Mouse (Mus musculus) adrenal gland, postnatal 36 days (tissue): Measurements from ENCODE around the gene Sfi1. TPM values are rescaled to one million over a fixed set of nuclear protein-coding genes. Genes with fewer than 3 reads are reported as not detected.
A peak's percentile ranks its signal among the peaks of the same experiment; 100 is the strongest.
"Not testable (repeated sequence)": the region's sequence is repeated elsewhere in the genome, so short reads cannot be mapped to it uniquely, and the experiment has no call there.

Experiments used
- DNase-seq, 2 experiments: peaks; one replicate each; pipeline ENCODE4 v3.0.0; 2021; ENCODE audit warnings: mixed read lengths in 1 of 2
- long read RNA-seq, 2 experiments: library from polyadenylated mRNA; stranded (forward); transcript quantifications; one replicate each; pipeline ENCODE4 v2.0.0; 2021; ENCODE audit warnings: borderline sequencing depth in 2 of 2
- total RNA-seq, 2 experiments: library from RNA; stranded (reverse); gene quantifications; 2 replicates each; pipeline ENCODE4 v1.2.3; 2021

The Sfi1 gene
- total RNA-seq, result 10 to 100 TPM; 47.9 to 50.9 TPM
- long read RNA-seq, experiment 1, transcript Sfi1-201 (32 exons, 3,898 nt), result major isoform, 6 of 53 reads
- long read RNA-seq, experiment 1, partial matches to known transcripts, result 13 of 53 reads
- long read RNA-seq, experiment 1, other reads (novel, unspliced or antisense), result 33 of 53 reads
- long read RNA-seq, experiment 2, partial matches to known transcripts, result 3 of 10 reads
- long read RNA-seq, experiment 2, other reads (novel, unspliced or antisense), result 5 of 10 reads

DNA sequence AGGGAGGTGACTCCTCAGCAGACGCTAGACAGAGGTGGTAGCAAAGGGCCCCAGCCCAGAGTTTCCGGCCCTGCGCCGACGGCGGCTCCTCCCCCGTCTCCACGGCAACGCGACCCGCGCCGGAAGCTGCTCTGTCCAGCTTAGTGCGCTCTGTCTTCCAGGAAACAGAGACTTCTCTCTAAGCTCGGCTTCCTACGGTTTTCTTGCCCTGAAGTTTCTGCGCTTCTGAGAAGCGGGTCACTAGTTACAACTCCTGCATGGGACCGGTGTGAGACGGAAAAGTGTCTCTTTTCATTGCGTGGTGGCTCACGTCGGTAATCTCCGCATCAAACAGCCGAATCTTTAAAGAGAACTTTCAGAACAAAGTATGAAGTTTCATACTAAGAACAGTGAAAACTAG, at the start of gene Sfi1:
TSS of gene Sfi1 (minus strand) at position 101 of the 400 bp plus-strand sequence.
- DNase-seq, result no peak

DNA sequence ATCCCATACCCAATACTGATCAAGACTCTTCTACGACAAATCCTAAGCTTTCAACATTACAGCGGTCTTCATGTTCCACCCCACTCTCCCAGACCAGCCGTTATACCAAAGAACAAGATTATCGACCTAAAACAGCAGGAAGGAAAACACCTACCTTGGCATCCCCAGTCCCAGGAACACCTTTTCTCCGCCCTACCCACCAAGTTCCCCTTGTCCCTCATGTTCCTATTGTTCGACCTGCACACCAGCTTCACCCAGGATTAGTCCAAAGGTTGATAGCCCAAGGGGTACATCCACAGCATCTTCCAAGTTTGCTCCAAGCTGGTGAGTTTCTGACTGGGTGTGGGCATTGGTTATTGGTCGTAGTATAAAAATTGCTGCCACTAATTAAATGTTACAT, 49.1 kb upstream of the Sfi1 start:
- DNase-seq, result no peak

DNA sequence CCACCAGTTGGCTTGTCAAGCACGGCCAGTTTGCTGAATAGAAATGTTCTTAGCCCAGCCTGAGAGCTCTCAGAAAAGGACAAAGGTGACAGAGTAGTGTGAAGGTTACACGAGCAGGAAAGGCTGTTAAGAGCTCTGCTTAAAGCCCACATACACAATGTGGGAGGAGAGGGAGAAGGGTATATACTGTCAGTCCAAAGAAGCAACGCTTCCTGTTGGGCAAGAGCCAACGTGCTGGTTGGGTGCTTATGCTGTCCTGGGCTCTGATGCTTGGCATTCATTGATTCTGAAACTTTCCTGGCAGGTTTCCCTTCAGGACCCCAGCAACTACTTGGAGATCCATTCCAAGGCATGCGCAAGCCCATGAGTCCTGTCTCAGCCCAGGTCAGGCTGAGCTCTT, 42.0 kb upstream of the Sfi1 start:
- DNase-seq, result no peak

DNA sequence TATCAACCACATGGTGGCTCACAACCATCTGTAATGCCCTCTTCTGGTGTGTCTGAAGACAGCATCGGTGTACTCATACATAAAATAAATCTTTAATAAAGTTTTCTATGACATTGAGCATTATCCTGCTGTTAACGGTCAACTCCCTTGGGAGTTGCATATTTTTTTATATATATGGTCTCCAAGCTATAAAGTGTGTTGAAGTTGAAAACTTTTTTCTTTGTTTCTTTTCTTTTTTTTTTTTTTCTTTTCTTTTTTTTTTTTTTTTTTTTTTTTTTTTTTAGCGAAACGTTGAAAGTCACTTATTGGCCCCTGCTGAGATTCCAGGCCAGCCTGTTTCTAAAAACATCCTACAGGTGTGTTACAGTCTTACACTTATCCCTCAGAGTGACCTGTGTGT, 40.4 kb upstream of the Sfi1 start:
- DNase-seq, result no peak

DNA sequence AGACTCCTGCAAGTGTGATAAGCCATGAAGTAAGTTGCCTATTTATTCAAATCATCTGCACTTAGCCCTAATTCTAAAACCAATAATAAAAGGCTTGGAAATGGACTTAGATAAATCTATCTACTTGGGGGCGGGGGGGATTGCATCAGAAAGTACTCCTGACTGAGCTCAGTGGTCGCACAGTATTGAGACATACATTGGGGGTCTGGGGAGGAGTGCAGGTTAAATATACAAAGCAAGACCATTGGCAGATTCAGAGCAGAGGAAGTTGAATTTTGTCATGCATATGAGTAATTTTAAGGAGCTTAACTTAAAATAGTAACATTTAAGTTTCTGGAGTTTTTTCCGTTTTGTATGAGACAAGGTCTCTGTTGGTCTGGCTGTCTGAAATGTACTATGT, 39.0 kb upstream of the Sfi1 start:
- no peak for DNase-seq

DNA sequence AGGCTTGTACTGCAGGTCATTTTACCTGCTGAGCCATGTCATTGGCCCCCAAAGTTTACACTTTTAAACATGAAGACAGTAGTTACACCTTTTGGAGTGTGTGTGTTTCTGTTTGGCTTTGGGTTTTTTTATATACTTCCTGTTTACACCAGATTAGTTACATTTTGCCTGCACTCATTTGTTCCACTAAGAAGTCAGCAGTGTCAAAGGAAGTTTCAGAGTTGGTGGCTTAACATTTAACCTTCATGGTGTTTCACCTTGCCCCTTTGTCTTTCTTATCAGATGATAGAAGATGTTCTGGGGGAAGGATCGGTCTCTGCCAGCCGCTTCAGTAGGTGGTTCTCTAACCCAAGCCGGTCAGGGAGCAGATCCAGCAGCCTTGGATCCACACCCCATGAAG, 33.9 kb upstream of the Sfi1 start:
- DNase-seq, result no peak

GRCm38 (mm10) chr11:3223105-3223504, 29.8 kb upstream of the Sfi1 start:
- DNase-seq, result no peak

DNA sequence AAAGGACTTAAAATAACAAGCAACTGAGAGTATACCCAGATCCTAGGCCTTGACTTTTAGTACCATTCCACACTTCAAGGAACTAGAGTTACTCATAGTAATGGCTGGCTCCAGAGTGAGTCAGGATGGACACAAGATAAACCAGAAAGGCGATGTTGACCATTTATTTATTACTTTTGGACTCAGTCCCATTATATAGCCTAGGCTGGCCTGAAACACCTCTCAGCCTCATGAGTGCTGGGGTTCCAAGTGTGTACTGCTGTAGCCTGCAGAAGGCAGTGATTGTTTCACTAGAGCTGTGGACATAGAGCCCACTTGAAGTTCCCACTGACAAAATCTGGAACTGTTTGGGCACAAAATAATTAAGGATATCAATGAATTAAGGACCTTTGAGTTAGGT, 19.3 kb upstream of the Sfi1 start:
- peak; percentile 6 to 18 for DNase-seq

DNA sequence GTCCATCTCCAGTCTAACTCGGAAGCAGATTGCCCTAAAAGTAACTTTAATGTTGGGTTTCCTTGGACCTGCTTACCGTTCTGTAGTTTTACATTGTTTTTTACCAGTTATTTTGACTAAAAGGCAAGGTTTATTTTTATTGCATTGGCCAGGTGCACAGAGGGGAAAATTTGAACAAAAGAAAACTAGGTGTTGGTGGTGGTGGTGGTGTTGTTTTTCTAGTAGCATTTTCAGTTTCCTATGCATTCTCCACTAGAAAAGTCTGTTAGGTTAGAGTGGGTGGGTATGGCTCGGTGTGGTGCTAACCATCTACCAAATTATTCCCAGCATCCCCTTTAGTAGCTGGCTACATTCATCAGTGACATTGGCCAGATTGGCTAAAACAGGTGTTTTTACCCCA, 13.5 kb upstream of the Sfi1 start:
- no peak for DNase-seq

DNA sequence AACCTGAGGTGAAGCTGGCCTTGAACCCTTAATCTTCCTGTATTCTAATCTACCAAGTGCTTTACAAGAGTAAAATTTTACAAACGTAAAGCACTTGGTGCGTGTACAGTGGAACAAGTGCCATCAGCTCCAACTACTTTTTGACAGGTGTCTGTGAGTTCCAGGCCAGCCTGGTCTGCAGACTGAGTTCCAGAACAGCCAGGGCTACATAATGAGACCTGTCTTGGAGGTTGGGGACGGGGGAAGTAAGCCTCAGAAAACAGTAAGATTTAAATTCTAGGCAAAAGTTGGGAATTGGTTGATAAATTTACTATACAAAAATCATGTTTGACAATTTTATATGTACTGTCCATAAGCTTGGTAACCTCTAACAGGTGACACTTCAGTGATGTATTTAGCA, 11.9 kb upstream of the Sfi1 start:
- DNase-seq, result no peak

DNA sequence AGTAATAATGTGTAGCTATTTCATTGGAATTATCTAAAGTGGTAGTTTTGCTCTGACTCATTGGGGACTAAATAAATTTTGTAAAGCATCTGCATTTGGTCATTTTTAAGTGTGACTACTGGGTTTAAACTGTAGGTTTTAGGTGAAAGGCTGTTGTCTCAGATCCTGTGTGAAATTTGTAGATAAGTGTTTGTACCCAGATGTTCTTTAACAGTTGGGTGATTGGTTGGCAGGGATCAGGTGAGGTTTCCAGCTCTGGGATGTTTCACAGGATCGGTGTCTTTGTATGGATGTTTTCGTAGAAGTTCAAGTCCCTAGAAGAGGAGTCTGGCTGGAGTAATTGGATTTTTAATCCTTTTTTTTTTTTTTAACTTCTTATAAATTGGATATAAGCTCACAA, 10.5 kb upstream of the Sfi1 start:
- no peak for DNase-seq

GRCm38 (mm10) chr11:3202781-3203441, 9.6 kb upstream of the Sfi1 start:
- DNase-seq, result peak; percentile 58 to 62

DNA sequence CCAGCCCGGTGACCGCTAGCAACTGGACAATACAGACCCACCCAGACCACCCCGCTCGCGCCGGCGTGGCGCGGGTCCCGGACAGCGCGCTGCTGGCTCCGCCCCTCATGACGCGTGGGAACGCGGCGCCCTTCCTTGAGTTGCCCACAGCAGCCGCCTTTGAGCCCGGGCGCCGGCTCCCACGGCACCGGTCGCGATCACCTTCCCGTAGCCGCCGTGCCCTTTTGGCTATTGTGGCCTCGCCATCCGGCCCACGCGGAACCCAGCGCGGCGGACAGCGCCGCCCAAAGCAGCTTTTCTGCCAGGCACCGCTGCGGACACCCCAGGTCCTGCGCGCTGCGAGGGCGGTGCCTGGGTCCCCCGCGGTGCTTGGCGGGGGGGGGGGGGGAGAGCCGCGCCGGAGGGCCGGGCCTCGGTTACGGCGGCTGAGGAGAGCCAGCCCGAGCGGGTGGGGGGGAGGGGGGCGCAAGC, 9.0 kb upstream of the Sfi1 start, which contains the start of gene Eif4enif1:
TSS of gene Eif4enif1 (plus strand) at position 162 of the 471 bp plus-strand sequence.
- DNase-seq, result peak; percentile 90 to 92

DNA sequence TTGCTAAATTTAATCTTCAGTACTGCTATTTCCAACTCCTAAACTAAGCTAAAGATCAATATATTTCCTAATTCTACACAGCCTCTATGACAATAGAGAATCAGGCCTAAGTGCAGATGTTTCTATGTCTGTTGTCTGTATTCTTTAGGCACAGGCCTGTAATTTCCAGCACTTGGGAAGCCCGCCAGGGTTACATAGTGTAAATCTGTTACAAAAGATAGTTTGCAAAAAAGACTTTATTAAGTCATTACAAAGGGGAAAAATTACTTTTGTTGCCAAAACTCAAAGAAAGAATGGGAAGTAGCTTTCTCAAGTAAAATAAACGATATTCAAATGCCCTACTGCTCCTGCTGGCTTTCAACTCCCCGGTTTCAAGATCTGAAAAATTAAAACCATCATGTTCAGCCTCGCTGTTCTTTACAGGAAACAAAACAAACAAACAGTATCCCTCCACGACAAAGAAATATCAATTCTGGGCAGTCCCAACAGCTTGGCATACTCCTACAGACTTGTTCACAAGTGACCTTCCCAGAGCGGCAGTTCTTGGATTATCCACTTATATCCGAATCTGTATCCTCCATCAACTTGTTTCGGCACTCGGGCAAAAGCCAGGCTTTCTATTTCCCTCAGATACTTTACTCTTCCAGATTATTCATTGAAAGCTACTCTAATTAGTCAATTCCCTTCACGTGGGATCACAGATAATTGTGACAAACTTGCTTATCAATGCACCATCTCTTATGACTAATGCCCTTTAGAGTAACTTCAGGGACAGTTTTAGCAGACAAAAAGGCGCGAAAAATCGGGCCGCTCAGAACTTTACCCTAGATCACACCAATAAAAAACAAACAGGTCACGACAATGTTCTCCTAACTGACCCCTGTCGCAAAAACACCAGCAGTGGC, 8.3 kb upstream of the Sfi1 start:
- peak in 1 of 2 experiments; percentile 7 for DNase-seq

GRCm38 (mm10) chr11:3200636-3201035, 7.4 kb upstream of the Sfi1 start:
- DNase-seq, result not testable (repeated sequence)

DNA sequence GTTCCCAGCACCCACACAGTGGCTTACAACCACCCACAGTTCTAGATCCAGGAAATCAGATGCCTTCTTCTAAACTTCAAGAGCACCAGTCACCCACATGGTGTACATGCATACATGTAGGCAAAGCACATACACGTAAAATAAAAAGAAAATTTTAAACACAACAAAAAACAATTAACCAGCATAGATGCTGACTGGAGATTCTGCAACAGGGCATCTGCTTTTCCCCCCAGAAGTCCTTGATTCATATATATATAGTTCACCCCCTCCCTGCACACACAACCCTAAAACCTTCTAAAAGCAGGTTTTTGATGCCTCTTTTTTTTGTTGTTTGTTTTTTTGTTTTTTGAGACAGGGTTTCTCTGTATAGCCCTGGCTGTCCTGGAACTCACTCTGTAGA, 10.6 kb downstream of the Sfi1 start:
- not testable (repeated sequence) for DNase-seq

- DNase-seq, result not testable (repeated sequence)
Measured at GRCm38 (mm10) chr11:3181971-3182370, 11.3 kb downstream of the Sfi1 start.

GRCm38 (mm10) chr11:3181250-3181649, 12.0 kb downstream of the Sfi1 start:
- peak; percentile 28 to 37 for DNase-seq

GRCm38 (mm10) chr11:3180510-3181160, 12.6 kb downstream of the Sfi1 start:
- DNase-seq, result not testable (repeated sequence)

DNA sequence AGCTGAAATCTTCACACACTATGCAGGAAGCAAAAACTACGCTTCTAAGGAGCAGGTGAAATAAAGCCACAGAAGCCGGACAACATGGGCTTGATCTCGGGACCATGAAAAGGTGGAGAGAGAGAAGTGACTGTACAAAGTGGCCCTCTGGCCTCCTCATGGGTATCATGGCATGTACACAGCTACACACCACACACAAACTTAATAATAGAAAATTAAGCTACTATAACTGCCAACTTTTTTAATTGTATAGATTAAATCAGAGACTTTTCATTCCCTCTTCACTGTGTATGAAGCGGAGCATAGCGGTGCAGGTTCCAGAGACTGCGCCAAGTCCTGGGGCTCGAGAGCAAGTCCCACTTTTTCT, 13.6 kb downstream of the Sfi1 start:
- DNase-seq, result not testable (repeated sequence)

- peak in 1 of 2 experiments; percentile 23 for DNase-seq
Measured at GRCm38 (mm10) chr11:3178968-3179725, 14.1 kb downstream of the Sfi1 start.
